Mouse (Mus musculus) CH12.LX (cell line): Measurements from ENCODE around the gene Gm17364.

Experiments
- CTCF ChIP-seq, 2 experiments: IDR thresholded peaks in 1 of 2; conservative IDR thresholded peaks in 1 of 2; 2 replicates each; pipeline ENCODE4 v1.5.1; 2011 to 2012; ENCODE audit warnings: low read depth in 2 of 2, low read length in 2 of 2, improper control_type of control experiment in 1 of 2, inconsistent platforms in 1 of 2, mild to moderate bottlenecking in 1 of 2, moderate library complexity in 1 of 2
- EP300 ChIP-seq: IDR thresholded peaks from 2 replicates; pipeline ENCODE4 v1.6.1; 2011; ENCODE audit warnings: low read length, improper control_type of control experiment
- NRF1 ChIP-seq: IDR thresholded peaks from 2 replicates; pipeline ENCODE4 v1.6.1; 2014; ENCODE audit warnings: low read depth, mild to moderate bottlenecking, inconsistent platforms, low read length, improper control_type of control experiment, moderate library complexity
- SMC3 ChIP-seq: IDR thresholded peaks from 2 replicates; pipeline ENCODE4 v1.6.1; 2011; ENCODE audit warnings: low read depth, low read length, improper control_type of control experiment

DNA sequence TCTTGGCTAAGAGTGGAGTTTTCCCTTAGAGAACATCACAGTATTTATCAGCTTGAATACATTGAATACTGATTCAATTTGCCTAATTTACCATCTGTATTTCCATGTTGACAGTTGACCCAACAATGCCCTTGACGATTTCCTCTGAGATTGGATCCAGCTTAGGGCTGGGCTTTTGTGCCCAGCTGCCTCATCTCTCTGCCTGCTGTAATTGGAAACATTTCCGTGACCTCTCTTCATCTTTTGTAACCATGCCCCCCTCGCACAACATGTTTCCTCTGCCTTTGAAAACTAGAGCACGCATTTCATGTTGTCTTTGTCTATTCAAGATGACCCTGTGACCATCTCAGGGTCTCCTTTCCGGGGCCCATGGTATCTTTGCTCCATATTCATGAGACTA lies 25.2 kb upstream of the Gm17364 start:
- TF ChIP-seq CTCF (conservative IDR thresholded peaks at IDR 0.05 in 1 of 2, IDR thresholded peaks at IDR 0.05 in 1 of 2; ENCODE audit: low read depth in 2 of 2, low read length in 2 of 2) (no peak), SMC3 (no peak), EP300 (no peak), NRF1 (no peak)
